In genomic region chr7:106215177-106215576, GRCm38 (mm10) we compare ENCODE assay signal across 9 mouse cellular contexts. TPM values are rescaled to one million over a fixed set of nuclear protein-coding genes. Genes with fewer than 3 reads are reported as not detected.
DNase-seq lines count a peak whose midpoint lies in the region; ATAC-seq and TF ChIP-seq lines count a peak whose summit lies in the region.
"Not testable (repeated sequence)": the region's sequence is repeated elsewhere in the genome, so short reads cannot be mapped to it uniquely, and the experiment has no call there.
"Had no signal": no experiment of that assay in that cellular context is flagged by ENCODE, and none has a peak within 500 bp of the region (broad histone marks: within the 10 kb centered on the region; RNA-seq: fewer than 3 reads in every experiment).

TSS of gene Gvin1 (minus strand) at chr7:106215326.

- not testable (repeated sequence) for H3K4me3 ChIP-seq in heart, postnatal 0 days (ENCODE audit: low read depth, low read length); liver, embryonic 12.5 days; lung, postnatal 0 days (ENCODE audit: low read depth, low read length)

- not testable (repeated sequence) for H3K4me1 ChIP-seq in heart, postnatal 0 days (ENCODE audit: control insufficient read depth, insufficient read depth); liver, embryonic 12.5 days; lung, postnatal 0 days (ENCODE audit: insufficient read depth, low read depth, low read length)

- 35% methylated on average over 1 of the region's 1 CpGs for WGBS in heart, postnatal 0 days
- WGBS in liver, embryonic 12.5 days (ENCODE audit: insufficient replicate concordance): 17% methylated on average over 1 of the region's 1 CpGs
- 31% methylated on average over 1 of the region's 1 CpGs for WGBS in lung, postnatal 0 days

- peak; percentile 24 for DNase-seq in T-cell, adult 2 months (ENCODE audit: low spot score)
- DNase-seq in heart, postnatal 0 days (ENCODE audit: low spot score); lung, postnatal 0 days (ENCODE audit: low spot score): not testable (repeated sequence)
- DNase-seq in kidney, adult 8-10 months: peak; percentile 13 to 40

- not testable (repeated sequence) for H3K9me3 ChIP-seq in heart, postnatal 0 days (replicated peaks; ENCODE audit: control insufficient read depth, low read length); liver, embryonic 12.5 days (replicated peaks); lung, postnatal 0 days (ENCODE audit: low read length)

- TF ChIP-seq CTCF in heart, postnatal 0 days (IDR thresholded peaks at IDR 0.05; ENCODE audit: low read depth); lung, postnatal 0 days (IDR thresholded peaks at IDR 0.05): not testable (repeated sequence)

- H3K4me2 ChIP-seq in heart, postnatal 0 days (ENCODE audit: low read depth, low read length); liver, embryonic 12.5 days; lung, postnatal 0 days (replicated peaks; ENCODE audit: low read depth, low read length): not testable (repeated sequence)

- H3K9ac ChIP-seq in heart, postnatal 0 days (replicated peaks; ENCODE audit: low read depth, low read length); liver, embryonic 12.5 days; lung, postnatal 0 days (replicated peaks; ENCODE audit: low read depth): not testable (repeated sequence)

- not testable (repeated sequence) for TF ChIP-seq EP300 in heart, postnatal 0 days (IDR thresholded peaks at IDR 0.05; ENCODE audit: low read depth); lung, postnatal 0 days (IDR thresholded peaks at IDR 0.05)

- H3K27ac ChIP-seq in heart, postnatal 0 days (ENCODE audit: low read depth); liver, embryonic 12.5 days; lung, postnatal 0 days (ENCODE audit: low read length): not testable (repeated sequence)

- not testable (repeated sequence) for H3K27me3 ChIP-seq in heart, postnatal 0 days (ENCODE audit: control insufficient read depth, insufficient read depth, low read length); liver, embryonic 12.5 days (replicated peaks); lung, postnatal 0 days (replicated peaks; ENCODE audit: insufficient read depth, low read length)

- H3K36me3 ChIP-seq in heart, postnatal 0 days (replicated peaks; ENCODE audit: control insufficient read depth, insufficient read depth, low read length); liver, embryonic 12.5 days; lung, postnatal 0 days (ENCODE audit: insufficient read depth, low read length): not testable (repeated sequence)

- ATAC-seq in frontal cortex, adult (ENCODE audit: low TSS enrichment): peak; percentile 47; the same call in 1 of the 2 replicates
- ATAC-seq in heart, postnatal 0 days (ENCODE audit: insufficient read depth, low read depth): peak; percentile 78
- ATAC-seq in liver, embryonic 12.5 days: 0 out of 2 replicates have a peak, but pooled peaks have one; percentile 44
- ATAC-seq in lung, postnatal 0 days: peak; percentile 43
- ATAC-seq in megakaryocyte-erythroid progenitor cell, adult 5-6 weeks (replicated peaks; ENCODE audit: low FRiP score, low TSS enrichment, poor library complexity, severe bottlenecking): peak; percentile 76

RNA-seq across cellular contexts. Expression of gene Gvin1, which starts in this region (rescaled TPM):
- 3.5 and 9.7 TPM in 2 replicates for total RNA-seq in heart, postnatal 0 days (2014; rRNA removed; ENCODE audit: low replicate concordance)
- polyA plus RNA-seq in heart, postnatal 0 days (2015; fragmentation: Nextera tagmentation; extraction: Ambion mirVana): 0.74 and 1.1 TPM in 2 replicates
- polyA plus RNA-seq in liver, embryonic 12.5 days (2016; fragmentation: Nextera tagmentation; extraction: Ambion mirVana): 0.29 and 0.60 TPM in 2 replicates
- 0.43 and 0.71 TPM in 2 replicates for polyA plus RNA-seq in lung, postnatal 0 days (2015; fragmentation: Nextera tagmentation; extraction: Ambion mirVana)
- total RNA-seq in megakaryocyte-erythroid progenitor cell, adult 5-6 weeks (2014; fragmentation: Nextera tagmentation): 2.4 and 4.2 TPM in 2 replicates
- 19.0 and 19.1 TPM in 2 replicates for total RNA-seq in megakaryocyte-erythroid progenitor cell, adult 5-6 weeks (2017)
- polyA plus RNA-seq: embryonic facial prominence, embryonic 11.5 days; erythroblast, embryonic 14.5 days had no signal

Comparison
In these comparisons a context has a peak if more than half of its experiments do, and no peak if none do; other contexts are left out.
1. Peak in ATAC-seq in liver, embryonic 12.5 days; RNA of the gene not detected or under 1 TPM.
2. Peak in ATAC-seq in lung, postnatal 0 days; RNA of the gene not detected or under 1 TPM.